Mouse (Mus musculus): ENCODE results near the gene Armh3. TPM values are rescaled to one million over a fixed set of nuclear protein-coding genes. Genes with fewer than 3 reads are reported as not detected.
"Not testable (repeated sequence)": the region's sequence is repeated elsewhere in the genome, so short reads cannot be mapped to it uniquely, and the experiment has no call there.

Gene Armh3
- polyA plus RNA-seq, 1 experiment, result 16.2 TPM

GRCm38 (mm10) chr19:45807732-45808131, 190.6 kb downstream of the Armh3 start:
- Histone ChIP-seq H3K4me3 (ENCODE audit: insufficient read depth, low read length) (no peak overlapping the region), H3K4me1 (ENCODE audit: control insufficient read depth, insufficient read depth, low read length) (peaks cover 2% of the 10 kb centered on the region; the same call in 1 of the 2 replicates), H3K27ac (ENCODE audit: insufficient read depth, low read length) (no peak overlapping the region)
- no peak for TF ChIP-seq CTCF (IDR thresholded peaks at IDR 0.05; ENCODE audit: extremely low read depth, insufficient read depth, low read length)
- no peak for TF ChIP-seq POLR2A (IDR thresholded peaks at IDR 0.05; ENCODE audit: extremely low read depth, insufficient read depth, low read length)

- H3K4me1 ChIP-seq (ENCODE audit: control insufficient read depth, insufficient read depth, low read length); H3K4me3 ChIP-seq (ENCODE audit: insufficient read depth, low read length); H3K27ac ChIP-seq (ENCODE audit: insufficient read depth, low read length): not testable (repeated sequence)
Measured at GRCm38 (mm10) chr19:45805817-45806216, 192.5 kb downstream of the Armh3 start.

GRCm38 (mm10) chr19:45804593-45805368, 193.5 kb downstream of the Armh3 start:
- no peak overlapping the region for H3K4me3 ChIP-seq (ENCODE audit: insufficient read depth, low read length)
- no peaks in the 10 kb centered on the region for H3K4me1 ChIP-seq (ENCODE audit: control insufficient read depth, insufficient read depth, low read length)

GRCm38 (mm10) chr19:45803408-45803807, 194.9 kb downstream of the Armh3 start:
- Histone ChIP-seq H3K4me1 (ENCODE audit: control insufficient read depth, insufficient read depth, low read length) (no peaks in the 10 kb centered on the region), H3K27ac (ENCODE audit: insufficient read depth, low read length) (no peak overlapping the region), H3K4me3 (ENCODE audit: insufficient read depth, low read length) (no peak overlapping the region)
- TF ChIP-seq POLR2A (IDR thresholded peaks at IDR 0.05; ENCODE audit: extremely low read depth, insufficient read depth, low read length), result no peak
- no peak for TF ChIP-seq CTCF (IDR thresholded peaks at IDR 0.05; ENCODE audit: extremely low read depth, insufficient read depth, low read length)

More at GRCm38 (mm10) chr19:45804593-45805368, 193.5 kb downstream of the Armh3 start:
- H3K27ac ChIP-seq (ENCODE audit: insufficient read depth, low read length), result no peak overlapping the region
- peak; percentile 87 for TF ChIP-seq CTCF (IDR thresholded peaks at IDR 0.05; ENCODE audit: extremely low read depth, insufficient read depth, low read length)
- no peak for TF ChIP-seq POLR2A (IDR thresholded peaks at IDR 0.05; ENCODE audit: extremely low read depth, insufficient read depth, low read length)

- Histone ChIP-seq H3K4me1 (ENCODE audit: control insufficient read depth, insufficient read depth, low read length) (no peaks in the 10 kb centered on the region), H3K4me3 (ENCODE audit: insufficient read depth, low read length) (no peak overlapping the region), H3K27ac (ENCODE audit: insufficient read depth, low read length) (no peak overlapping the region)
- TF ChIP-seq CTCF (IDR thresholded peaks at IDR 0.05; ENCODE audit: extremely low read depth, insufficient read depth, low read length) (no peak), POLR2A (IDR thresholded peaks at IDR 0.05; ENCODE audit: extremely low read depth, insufficient read depth, low read length) (no peak)
Measured at GRCm38 (mm10) chr19:45802702-45803101, 195.6 kb downstream of the Armh3 start.

GRCm38 (mm10) chr19:45796879-45797278, 201.4 kb downstream of the Armh3 start:
- no peaks in the 10 kb centered on the region for H3K4me1 ChIP-seq (ENCODE audit: control insufficient read depth, insufficient read depth, low read length)
- no peak overlapping the region for H3K4me3 ChIP-seq (ENCODE audit: insufficient read depth, low read length)
- H3K27ac ChIP-seq (ENCODE audit: insufficient read depth, low read length), result no peak overlapping the region
- TF ChIP-seq POLR2A (IDR thresholded peaks at IDR 0.05; ENCODE audit: extremely low read depth, insufficient read depth, low read length) (no peak), CTCF (IDR thresholded peaks at IDR 0.05; ENCODE audit: extremely low read depth, insufficient read depth, low read length) (no peak)

GRCm38 (mm10) chr19:45796061-45796556, 202.2 kb downstream of the Armh3 start:
- TF ChIP-seq POLR2A (IDR thresholded peaks at IDR 0.05; ENCODE audit: extremely low read depth, insufficient read depth, low read length) (no peak), CTCF (IDR thresholded peaks at IDR 0.05; ENCODE audit: extremely low read depth, insufficient read depth, low read length) (no peak)
- Histone ChIP-seq H3K4me1 (ENCODE audit: control insufficient read depth, insufficient read depth, low read length) (no peaks in the 10 kb centered on the region), H3K27ac (ENCODE audit: insufficient read depth, low read length) (no peak overlapping the region)

GRCm38 (mm10) chr19:45795406-45795944, 202.8 kb downstream of the Armh3 start:
- no peaks in the 10 kb centered on the region for H3K4me1 ChIP-seq (ENCODE audit: control insufficient read depth, insufficient read depth, low read length)
- no peak overlapping the region for H3K4me3 ChIP-seq (ENCODE audit: insufficient read depth, low read length)
- TF ChIP-seq POLR2A (IDR thresholded peaks at IDR 0.05; ENCODE audit: extremely low read depth, insufficient read depth, low read length) (no peak), CTCF (IDR thresholded peaks at IDR 0.05; ENCODE audit: extremely low read depth, insufficient read depth, low read length) (no peak)
- no peak overlapping the region for H3K27ac ChIP-seq (ENCODE audit: insufficient read depth, low read length)

More at GRCm38 (mm10) chr19:45796061-45796556, 202.2 kb downstream of the Armh3 start:
- no peak overlapping the region for H3K4me3 ChIP-seq (ENCODE audit: insufficient read depth, low read length)

GRCm38 (mm10) chr19:45794718-45795117, 203.6 kb downstream of the Armh3 start:
- no peaks in the 10 kb centered on the region for H3K4me1 ChIP-seq (ENCODE audit: control insufficient read depth, insufficient read depth, low read length)
- TF ChIP-seq CTCF (IDR thresholded peaks at IDR 0.05; ENCODE audit: extremely low read depth, insufficient read depth, low read length), result no peak
- no peak for TF ChIP-seq POLR2A (IDR thresholded peaks at IDR 0.05; ENCODE audit: extremely low read depth, insufficient read depth, low read length)
- no peak overlapping the region for H3K27ac ChIP-seq (ENCODE audit: insufficient read depth, low read length)
- no peak overlapping the region for H3K4me3 ChIP-seq (ENCODE audit: insufficient read depth, low read length)

- Histone ChIP-seq H3K4me3 (ENCODE audit: insufficient read depth, low read length) (no peak overlapping the region), H3K27ac (ENCODE audit: insufficient read depth, low read length) (no peak overlapping the region), H3K4me1 (ENCODE audit: control insufficient read depth, insufficient read depth, low read length) (no peaks in the 10 kb centered on the region)
- TF ChIP-seq CTCF (IDR thresholded peaks at IDR 0.05; ENCODE audit: extremely low read depth, insufficient read depth, low read length), result no peak
- TF ChIP-seq POLR2A (IDR thresholded peaks at IDR 0.05; ENCODE audit: extremely low read depth, insufficient read depth, low read length), result no peak
Measured at GRCm38 (mm10) chr19:45792404-45792803, 205.9 kb downstream of the Armh3 start.

All from cortical plate, adult 2 months (tissue).